ENCODE assay signal across 9 mouse cellular contexts in the genomic region with DNA sequence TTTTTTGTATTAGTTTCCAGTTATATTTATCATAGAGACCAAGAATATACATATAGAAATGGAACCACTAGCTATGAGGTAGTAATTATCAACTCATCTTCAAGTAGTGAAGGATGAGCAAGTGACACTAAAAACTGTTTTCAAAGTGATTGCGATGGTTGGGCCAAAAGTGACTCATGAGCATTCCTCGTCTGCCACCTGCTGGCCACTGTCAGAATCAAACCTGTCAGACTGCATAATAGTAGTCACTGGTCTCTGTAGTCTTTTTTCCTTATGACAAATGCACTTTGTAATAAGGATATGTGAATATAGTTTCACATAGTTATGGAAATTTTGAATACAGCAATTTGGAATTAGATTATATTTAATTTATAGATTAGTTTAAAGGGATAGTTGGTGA. TPM values are rescaled to one million over a fixed set of nuclear protein-coding genes. Genes with fewer than 3 reads are reported as not detected.
DNase-seq lines count a peak whose midpoint lies in the region; TF ChIP-seq lines count a peak whose summit lies in the region.
"Had no signal": no experiment of that assay in that cellular context is flagged by ENCODE, and none has a peak within 500 bp of the region (broad histone marks: within the 10 kb centered on the region; RNA-seq: fewer than 3 reads in every experiment).

No protein-coding gene starts in this region.

- no peak for TF ChIP-seq POLR2A in heart, adult 2 months (IDR thresholded peaks at IDR 0.05; ENCODE audit: insufficient read depth, low read depth, low read length)

- WGBS in heart, adult 2 months, result 1% methylated on average over 2 of the region's 2 CpGs
- 3% methylated on average over 2 of the region's 2 CpGs for WGBS in embryonic facial prominence, embryonic 10.5 days

- no peak overlapping the region for H3K9ac ChIP-seq in heart, adult 2 months (ENCODE audit: low read depth, low read length)

- H3K36me3 ChIP-seq in heart, adult 2 months (ENCODE audit: control insufficient read depth, insufficient read depth, low read length), result no peaks in the 10 kb centered on the region
- H3K36me3 ChIP-seq in embryonic facial prominence, embryonic 10.5 days (replicated peaks), result no peaks in the 10 kb centered on the region

- DNase-seq in heart, adult 2 months, result peak; percentile 49 to 79
- no peak for DNase-seq in heart, adult 9 months (ENCODE audit: low spot score in 2 of 2)
- DNase-seq in adrenal gland, adult 18-20 months (ENCODE audit: low spot score in 2 of 2), result peak; percentile 61 to 77
- peak; percentile 73 for DNase-seq in embryonic facial prominence, embryonic 10.5 days (ENCODE audit: low spot score)
- DNase-seq in heart, postnatal 14 days, result peak; percentile 73 to 75
- peak; percentile 32 to 80 for DNase-seq in layer of hippocampus, adult 18-20 months (ENCODE audit: low spot score in 2 of 2)
- peak; percentile 83 for DNase-seq in lung, postnatal 36 days
- peak; percentile 72 for DNase-seq in right cerebral cortex, postnatal 14 days

- no peaks in the 10 kb centered on the region for H3K9me3 ChIP-seq in embryonic facial prominence, embryonic 10.5 days

- H3K4me1 ChIP-seq in heart, adult 2 months (ENCODE audit: control insufficient read depth, insufficient read depth, low read length), result no peaks in the 10 kb centered on the region
- H3K4me1 ChIP-seq in embryonic facial prominence, embryonic 10.5 days, result no peaks in the 10 kb centered on the region

- TF ChIP-seq CTCF in heart, adult 2 months (IDR thresholded peaks at IDR 0.05), result peak; percentile 92

- no peaks in the 10 kb centered on the region for H3K79me2 ChIP-seq in heart, adult 2 months (replicated peaks; ENCODE audit: control insufficient read depth, insufficient read depth, low read length)

- no peak overlapping the region for H3K4me3 ChIP-seq in heart, adult 2 months
- H3K4me3 ChIP-seq in embryonic facial prominence, embryonic 10.5 days, result no peak overlapping the region

- peak; percentile 86 for TF ChIP-seq EP300 in heart, adult 2 months (IDR thresholded peaks at IDR 0.05; ENCODE audit: insufficient read depth, low read depth, low read length)

- H3K27me3 ChIP-seq in heart, adult 2 months (ENCODE audit: control insufficient read depth, insufficient read depth, low read length), result 0 out of 2 replicates have a peak, but pooled peaks cover 2% of the 10 kb centered on the region
- H3K27me3 ChIP-seq in embryonic facial prominence, embryonic 10.5 days (replicated peaks; ENCODE audit: low read depth, poor library complexity, severe bottlenecking), result peaks cover 12% of the 10 kb centered on the region

- intact Hi-C loops in heart, adult 2 months (cut with DNase I), result loop anchor here (2.0 kb wide), 1 partner anchor 248 kb away; no protein-coding TSS in a partner anchor
- intact Hi-C loops in heart, postnatal 14 days (cut with DNase I), result loop anchor here (2.0 to 5.0 kb wide), 2 partner anchors 248 to 307 kb away; no protein-coding TSS in a partner anchor

- H3K27ac ChIP-seq in heart, adult 2 months, result no peak overlapping the region
- H3K27ac ChIP-seq in embryonic facial prominence, embryonic 10.5 days (replicated peaks), result no peak overlapping the region

RNA-seq across cellular contexts. Expression of a gene that starts 5.3 kb away (rescaled TPM):
- not detected for total RNA-seq in heart, adult 2 months (2021)
- 0.35 and 0.84 TPM in 2 replicates for polyA plus RNA-seq in heart, adult 2 months (2012; rRNA removed)
- total RNA-seq in adrenal gland, adult 18-20 months (2021), result under 1 TPM in 1 of 2 experiments, not detected in 1; 0.32 TPM
- polyA plus RNA-seq in embryonic facial prominence, embryonic 10.5 days (2016; fragmentation: Nextera tagmentation; extraction: Ambion mirVana), result not detected in 2 replicates
- not detected for total RNA-seq in heart, postnatal 14 days (2021)
- not detected for total RNA-seq in layer of hippocampus, adult 18-20 months (2021)
- polyA plus RNA-seq: liver, embryonic 16.5 days had no signal

RNA-seq across cellular contexts. Expression of a gene that starts 17.9 kb away (rescaled TPM):
- 1 to 10 TPM in 1 of 2 experiments, under 1 TPM in 1; 0.48 to 1.0 TPM for total RNA-seq in heart, adult 2 months (2021)
- 2.0 and 2.8 TPM in 2 replicates for polyA plus RNA-seq in heart, adult 2 months (2012; rRNA removed)
- total RNA-seq in adrenal gland, adult 18-20 months (2021), result 1 to 10 TPM in 1 of 2 experiments, under 1 TPM in 1; 0.86 to 1.5 TPM
- polyA plus RNA-seq in embryonic facial prominence, embryonic 10.5 days (2016; fragmentation: Nextera tagmentation; extraction: Ambion mirVana), result 0.10 TPM in 1 of 2 replicates, not detected in the other
- under 1 TPM; 0.36 to 0.61 TPM for total RNA-seq in heart, postnatal 14 days (2021)
- under 1 TPM; 0.27 to 0.36 TPM for total RNA-seq in layer of hippocampus, adult 18-20 months (2021)

RNA-seq across cellular contexts. Expression of a gene that starts 21.9 kb away (rescaled TPM):
- 1 to 10 TPM; 9.1 to 9.8 TPM for total RNA-seq in heart, adult 2 months (2021)
- polyA plus RNA-seq in heart, adult 2 months (2012; rRNA removed), result 8.4 and 8.7 TPM in 2 replicates
- 10 to 100 TPM; 19.6 to 20.6 TPM for total RNA-seq in adrenal gland, adult 18-20 months (2021)
- 53.2 and 58.7 TPM in 2 replicates for polyA plus RNA-seq in embryonic facial prominence, embryonic 10.5 days (2016; fragmentation: Nextera tagmentation; extraction: Ambion mirVana)
- 10 to 100 TPM; 12.1 to 12.2 TPM for total RNA-seq in heart, postnatal 14 days (2021)
- total RNA-seq in layer of hippocampus, adult 18-20 months (2021), result 10 to 100 TPM; 18.8 to 20.3 TPM

Comparison
In these comparisons a context has a peak if more than half of its experiments do, and no peak if none do; other contexts are left out.
1. DNase-seq: peak in heart, adult 2 months (2 of 2), adrenal gland, adult 18-20 months (2 of 2), embryonic facial prominence, embryonic 10.5 days (single experiment), heart, postnatal 14 days (2 of 2), layer of hippocampus, adult 18-20 months (2 of 2), lung, postnatal 36 days (single experiment) and right cerebral cortex, postnatal 14 days (single experiment); none in heart, adult 9 months (0 of 2).